Comparison of ENCODE assay signal across 7 mouse cellular contexts in the genomic region with DNA sequence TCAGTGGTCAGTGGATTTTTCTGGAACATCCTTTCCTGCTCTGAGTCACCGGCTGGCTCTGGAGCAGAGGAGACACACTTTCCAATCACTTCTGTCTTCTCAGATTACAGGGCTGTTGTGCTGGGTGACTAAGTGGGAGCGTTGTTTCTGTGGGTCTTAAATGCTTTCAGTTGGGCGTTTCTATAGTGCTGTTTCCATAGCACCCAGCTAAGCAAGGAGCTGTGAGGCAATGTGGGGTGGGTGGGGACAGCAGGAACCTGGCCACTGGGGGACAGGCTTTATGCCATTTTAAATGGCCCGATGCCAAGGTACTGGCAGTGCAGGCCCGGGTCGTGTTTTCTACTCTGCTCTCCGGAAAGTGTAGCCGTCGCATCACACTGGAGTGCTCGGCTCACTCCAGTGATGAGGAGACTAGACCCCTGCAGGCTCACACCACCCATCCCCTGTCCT. TPM values are rescaled to one million over a fixed set of nuclear protein-coding genes. Genes with fewer than 3 reads are reported as not detected.
DNase-seq lines count a peak whose midpoint lies in the region; ATAC-seq and TF ChIP-seq lines count a peak whose summit lies in the region.

No protein-coding gene starts in this region.

- no peak overlapping the region for H3K9ac ChIP-seq in forebrain, embryonic 14.5 days (ENCODE audit: low read length)
- H3K9ac ChIP-seq in hindbrain, embryonic 15.5 days = no peak overlapping the region
- peak overlapping the region; percentile 3; the same call in 1 of the 2 replicates for H3K9ac ChIP-seq in lung, embryonic 14.5 days

- no peak overlapping the region for H3K27ac ChIP-seq in forebrain, embryonic 14.5 days (ENCODE audit: low read depth, low read length)
- H3K27ac ChIP-seq in hindbrain, embryonic 15.5 days (replicated peaks) = peak overlapping the region; percentile 58
- peak overlapping the region; percentile 58; the same call in 1 of the 2 replicates for H3K27ac ChIP-seq in lung, embryonic 14.5 days (ENCODE audit: low read depth)

- TF ChIP-seq CTCF in Patski (IDR thresholded peaks at IDR 0.05) = no peak
- peak; percentile 19; the same call in 1 of the 2 replicates for TF ChIP-seq CTCF in lung, embryonic 14.5 days (IDR thresholded peaks at IDR 0.05; ENCODE audit: low read depth)

- H3K36me3 ChIP-seq in forebrain, embryonic 14.5 days (ENCODE audit: control insufficient read depth, insufficient read depth, low read length) = no peaks in the 10 kb centered on the region
- H3K36me3 ChIP-seq in hindbrain, embryonic 15.5 days = no peaks in the 10 kb centered on the region
- peaks cover 13% of the 10 kb centered on the region for H3K36me3 ChIP-seq in lung, embryonic 14.5 days (ENCODE audit: insufficient read depth)

- peaks cover 18% of the 10 kb centered on the region for H3K4me1 ChIP-seq in forebrain, embryonic 14.5 days (ENCODE audit: control insufficient read depth, insufficient read depth, low read length)
- H3K4me1 ChIP-seq in hindbrain, embryonic 15.5 days (replicated peaks) = peaks cover 32% of the 10 kb centered on the region
- peaks cover 21% of the 10 kb centered on the region for H3K4me1 ChIP-seq in lung, embryonic 14.5 days (ENCODE audit: insufficient read depth)

- 17% methylated on average over 10 of the region's 10 CpGs for WGBS in forebrain, embryonic 14.5 days
- 13% methylated on average over 10 of the region's 10 CpGs for WGBS in hindbrain, embryonic 15.5 days
- WGBS in lung, embryonic 14.5 days = 15% methylated on average over 10 of the region's 10 CpGs

- DNase-seq in 416B (ENCODE audit: low read depth) = peak; percentile 87
- peak; percentile 71 for DNase-seq in Patski (ENCODE audit: low read depth, low spot score)
- DNase-seq in forebrain, embryonic 14.5 days (ENCODE audit: low spot score) = peak; percentile 76
- DNase-seq in lung, embryonic 14.5 days = peak; percentile 84
- DNase-seq in right cerebral cortex, postnatal 36 days (ENCODE audit: low spot score in 2 of 2) = peak; percentile 68 to 78
- no peak for DNase-seq in thymus, postnatal 14 days

- H3K4me2 ChIP-seq in forebrain, embryonic 14.5 days (ENCODE audit: low read length) = no peak overlapping the region
- no peak overlapping the region for H3K4me2 ChIP-seq in hindbrain, embryonic 15.5 days
- peak overlapping the region; percentile 23; the same call in 1 of the 2 replicates for H3K4me2 ChIP-seq in lung, embryonic 14.5 days

- H3K27me3 ChIP-seq in Patski = no peaks in the 10 kb centered on the region
- no peaks in the 10 kb centered on the region for H3K27me3 ChIP-seq in forebrain, embryonic 14.5 days (replicated peaks; ENCODE audit: control insufficient read depth, insufficient read depth, low read length)
- no peaks in the 10 kb centered on the region for H3K27me3 ChIP-seq in hindbrain, embryonic 15.5 days
- H3K27me3 ChIP-seq in lung, embryonic 14.5 days (ENCODE audit: insufficient read depth, low read length) = no peaks in the 10 kb centered on the region

- POLR2A ChIA-PET in Patski (lab: Charles Lee) = interaction anchor here (0.7 kb wide), 1 partner anchor 82 kb away, joined by 3 read pairs; no protein-coding TSS in a partner anchor

- no peak overlapping the region for H3K4me3 ChIP-seq in forebrain, embryonic 14.5 days (ENCODE audit: low read depth, low read length)
- H3K4me3 ChIP-seq in hindbrain, embryonic 15.5 days = no peak overlapping the region
- H3K4me3 ChIP-seq in lung, embryonic 14.5 days (ENCODE audit: low read depth, low read length) = no peak overlapping the region

- CTCF ChIA-PET in Patski (lab: Charles Lee) = interaction anchor here (1.2 to 1.6 kb wide), 2 partner anchors 76 to 80 kb away, joined by 3 to 5 read pairs; a partner anchor contains a TSS

- ATAC-seq in Patski = peak; percentile 65
- ATAC-seq in forebrain, embryonic 14.5 days = peak; percentile 57
- ATAC-seq in hindbrain, embryonic 15.5 days (ENCODE audit: low FRiP score, low read depth) = 0 out of 2 replicates have a peak, but pooled peaks have one; percentile 37
- ATAC-seq in lung, embryonic 14.5 days (ENCODE audit: insufficient read depth) = peak; percentile 74

- no peaks in the 10 kb centered on the region for H3K9me3 ChIP-seq in forebrain, embryonic 14.5 days (replicated peaks; ENCODE audit: control insufficient read depth, low read length)
- H3K9me3 ChIP-seq in hindbrain, embryonic 15.5 days = no peaks in the 10 kb centered on the region
- H3K9me3 ChIP-seq in lung, embryonic 14.5 days (ENCODE audit: low read depth, low read length) = no peaks in the 10 kb centered on the region

- in situ Hi-C loops in Patski (cut with MboI; ENCODE audit: low pct_unique_long_range_greater_than_20kb) = loop anchor here (5.0 kb wide), 1 partner anchor 42 kb away; no protein-coding TSS in a partner anchor

RNA-seq across cellular contexts. Expression of a gene that starts 46.6 kb away (rescaled TPM):
- polyA plus RNA-seq in Patski (2021) = 15.4 TPM
- polyA plus RNA-seq in forebrain, embryonic 14.5 days (2014; fragmentation: Nextera tagmentation; extraction: Ambion mirVana) = 18.7 and 25.2 TPM in 2 replicates
- polyA plus RNA-seq in hindbrain, embryonic 15.5 days (2015; fragmentation: Nextera tagmentation; extraction: Ambion mirVana) = 16.8 and 20.1 TPM in 2 replicates
- polyA plus RNA-seq in lung, embryonic 14.5 days (2014; fragmentation: Nextera tagmentation; extraction: Ambion mirVana) = 20.4 and 20.5 TPM in 2 replicates

RNA-seq across cellular contexts. Expression of a gene that starts 57.8 kb away (rescaled TPM):
- 0.09 TPM for polyA plus RNA-seq in Patski (2021)
- polyA plus RNA-seq in forebrain, embryonic 14.5 days (2014; fragmentation: Nextera tagmentation; extraction: Ambion mirVana) = 10.9 and 18.3 TPM in 2 replicates
- polyA plus RNA-seq in hindbrain, embryonic 15.5 days (2015; fragmentation: Nextera tagmentation; extraction: Ambion mirVana) = 45.7 and 47.5 TPM in 2 replicates
- polyA plus RNA-seq in lung, embryonic 14.5 days (2014; fragmentation: Nextera tagmentation; extraction: Ambion mirVana) = 2.2 and 2.3 TPM in 2 replicates
